Mouse (Mus musculus) liver, adult 2 months (tissue): ENCODE results near the gene Trim33.

Source experiments
- CTCF ChIP-seq: fragments of 200-500 bp; IDR thresholded peaks from 2 replicates; pipeline ENCODE4 v1.5.1; 2011; ENCODE audit warnings: low read depth, low read length, control low read depth
- POLR2A ChIP-seq: fragments of 200-500 bp; IDR thresholded peaks from 2 replicates; pipeline ENCODE4 v1.6.1; 2011; ENCODE audit warnings: low read length, control low read depth; ENCODE audit not compliant: insufficient read depth; ENCODE audit errors: extremely low read depth

GRCm38 (mm10) chr3:103386292-103387031 lies 107.4 kb downstream of the Trim33 start:
- TF ChIP-seq POLR2A: no peak
- no peak for TF ChIP-seq CTCF
